8 mouse cellular contexts compared by ENCODE assay signal in genomic region chr19:3851979-3852681, GRCm38 (mm10). TPM values are rescaled to one million over a fixed set of nuclear protein-coding genes. Genes with fewer than 3 reads are reported as not detected.
DNase-seq lines count a peak whose midpoint lies in the region; ATAC-seq lines count a peak whose summit lies in the region.

No protein-coding gene starts in this region.

- H3K27ac ChIP-seq in hindbrain, embryonic 16.5 days (ENCODE audit: low read depth, low read length) = peak overlapping the region; percentile 97

- H3K27me3 ChIP-seq in hindbrain, embryonic 16.5 days (replicated peaks; ENCODE audit: control insufficient read depth, insufficient read depth, low read length) = no peaks in the 10 kb centered on the region

- H3K4me2 ChIP-seq in hindbrain, embryonic 16.5 days (ENCODE audit: low read length) = peak overlapping the region; percentile 62

- 1% methylated on average over 68 of the region's 74 CpGs for WGBS in hindbrain, embryonic 16.5 days

- ATAC-seq in hindbrain, embryonic 16.5 days = 0 out of 2 replicates have a peak, but pooled peaks have one; percentile 2
- ATAC-seq in megakaryocyte progenitor cell, adult 5-6 weeks (replicated peaks; ENCODE audit: poor library complexity) = peak; percentile 0; the same call in 1 of the 2 replicates

- peaks cover 37% of the 10 kb centered on the region for H3K4me1 ChIP-seq in hindbrain, embryonic 16.5 days (ENCODE audit: control insufficient read depth, insufficient read depth, low read depth, low read length)

- peak; percentile 76 to 88 for DNase-seq in adrenal gland, adult (ENCODE audit: inconsistent age in 2 of 2, low spot score in 1 of 2)
- DNase-seq in adrenal gland, adult 8-10 months = no peak
- DNase-seq in cerebellum, adult 8-10 months = peak; percentile 72
- DNase-seq in frontal cortex, postnatal 36 days (ENCODE audit: low spot score in 2 of 2) = peak; percentile 34 to 47
- peak; percentile 54 to 69 for DNase-seq in left cerebral cortex, postnatal 36 days (ENCODE audit: low spot score in 2 of 2)
- peak; percentile 66 to 68 for DNase-seq in spleen, postnatal 10 days (ENCODE audit: low spot score in 2 of 2)

- intact Hi-C loops in left cerebral cortex, postnatal 36 days (cut with DNase I) = loop anchor here (1.0 to 5.0 kb wide), 2 partner anchors 60 to 85 kb away; partner anchors contain the start of genes Kmt5b and Ndufs8

- no peaks in the 10 kb centered on the region for H3K36me3 ChIP-seq in hindbrain, embryonic 16.5 days (ENCODE audit: control insufficient read depth, insufficient read depth, low read length)

- H3K9me3 ChIP-seq in hindbrain, embryonic 16.5 days (ENCODE audit: control insufficient read depth, low read length) = no peaks in the 10 kb centered on the region

- H3K9ac ChIP-seq in hindbrain, embryonic 16.5 days (ENCODE audit: low read depth, low read length) = peak overlapping the region; percentile 94

- peak overlapping the region; percentile 94 for H3K4me3 ChIP-seq in hindbrain, embryonic 16.5 days (ENCODE audit: low read length)

RNA-seq across cellular contexts. Expression of gene Chka, which starts 0.6 kb away (rescaled TPM):
- 100 to 1,000 TPM in 1 of 4 experiments, 10 to 100 TPM in 3; 69.8 to 329 (median 93.5) TPM for total RNA-seq in adrenal gland, adult 8-10 months (2022)
- polyA plus RNA-seq in hindbrain, embryonic 16.5 days (2015; fragmentation: Nextera tagmentation; extraction: Ambion mirVana) = 56.1 and 56.3 TPM in 2 replicates
- total RNA-seq in left cerebral cortex, postnatal 36 days (2021) = 100 to 1,000 TPM in 1 of 2 experiments, 10 to 100 TPM in 1; 66.7 to 108 TPM
- 39.7 and 43.8 TPM in 2 replicates for total RNA-seq in megakaryocyte progenitor cell, adult 5-6 weeks (2015)
- 38.2 and 39.8 TPM in 2 replicates for total RNA-seq in megakaryocyte progenitor cell, adult 5-6 weeks (2017)

RNA-seq across cellular contexts. Expression of gene Tcirg1, which starts 54.8 kb away (rescaled TPM):
- total RNA-seq in adrenal gland, adult 8-10 months (2022) = 100 to 1,000 TPM in 2 of 4 experiments, 10 to 100 TPM in 2; 55.6 to 133 (median 95.0) TPM
- 18.9 and 21.2 TPM in 2 replicates for polyA plus RNA-seq in hindbrain, embryonic 16.5 days (2015; fragmentation: Nextera tagmentation; extraction: Ambion mirVana)
- total RNA-seq in left cerebral cortex, postnatal 36 days (2021) = 10 to 100 TPM; 15.7 to 19.6 TPM
- 122 and 178 TPM in 2 replicates for total RNA-seq in megakaryocyte progenitor cell, adult 5-6 weeks (2015)
- 208 and 211 TPM in 2 replicates for total RNA-seq in megakaryocyte progenitor cell, adult 5-6 weeks (2017)
